Mouse (Mus musculus) intestine, embryonic 16.5 days (tissue): ENCODE data around the gene Nvl. TPM values are rescaled to one million over a fixed set of nuclear protein-coding genes. Genes with fewer than 3 reads are reported as not detected.

Source experiments
- ATAC-seq: fragments of 200-750 bp; cut with Nextera tagmentation; 2 replicates; pipeline ENCODE4 v1.8.0; 2017; ENCODE audit warnings: moderate TSS enrichment, moderate library complexity
- H3K27ac ChIP-seq: fragments of 300-500 bp; sonication (generic); 2 replicates; pipeline ENCODE4 v1.5.1; 2014; ENCODE audit warnings: mild to moderate bottlenecking, low read length
- H3K27me3 ChIP-seq: fragments of 300-500 bp; sonication (generic); replicated peaks from 2 replicates; pipeline ENCODE4 v1.6.1; 2014; ENCODE audit warnings: low read length, control low read depth, mixed read lengths; ENCODE audit not compliant: control insufficient read depth, insufficient read depth
- H3K36me3 ChIP-seq: fragments of 300-500 bp; sonication (generic); 2 replicates; pipeline ENCODE4 v1.6.1; 2014; ENCODE audit warnings: low read length, control low read depth; ENCODE audit not compliant: control insufficient read depth, insufficient read depth
- H3K4me1 ChIP-seq: fragments of 300-500 bp; sonication (generic); 2 replicates; pipeline ENCODE4 v1.6.1; 2014; ENCODE audit warnings: low read length, control low read depth, mixed read lengths; ENCODE audit not compliant: control insufficient read depth, insufficient read depth
- H3K4me2 ChIP-seq: fragments of 300-500 bp; sonication (generic); 2 replicates; pipeline ENCODE4 v1.6.1; 2014; ENCODE audit warnings: low read depth, low read length, control low read depth
- H3K4me3 ChIP-seq: fragments of 300-500 bp; sonication (generic); 2 replicates; pipeline ENCODE4 v1.5.1; 2014; ENCODE audit warnings: mild to moderate bottlenecking, low read length
- H3K9ac ChIP-seq: fragments of 300-500 bp; sonication (generic); 2 replicates; pipeline ENCODE4 v1.6.1; 2014; ENCODE audit warnings: low read depth, low read length
- H3K9me3 ChIP-seq: fragments of 300-500 bp; sonication (generic); 2 replicates; pipeline ENCODE4 v1.6.1; 2016; ENCODE audit warnings: low read length, control low read depth; ENCODE audit not compliant: control insufficient read depth
- WGBS: fragments of 180-500 bp; shearing (Covaris S2); extraction: QIAGEN DNeasy Blood & Tissue Kit; methylation state at CpG from one replicate; pipeline ENCODE4 v1.1.7; 2014; 5-methylcytosine and 5-hydroxymethylcytosine counted together
- polyA plus RNA-seq: library from polyadenylated mRNA; unstranded; fragments of >200 nt; fragmentation: Nextera tagmentation; extraction: Ambion mirVana; gene quantifications from 2 replicates; pipeline ENCODE4 v1.2.1, GENCODE M21; 2015

The Nvl gene
- polyA plus RNA-seq, 1 experiment from 2014 or later = 18.9 TPM

DNA sequence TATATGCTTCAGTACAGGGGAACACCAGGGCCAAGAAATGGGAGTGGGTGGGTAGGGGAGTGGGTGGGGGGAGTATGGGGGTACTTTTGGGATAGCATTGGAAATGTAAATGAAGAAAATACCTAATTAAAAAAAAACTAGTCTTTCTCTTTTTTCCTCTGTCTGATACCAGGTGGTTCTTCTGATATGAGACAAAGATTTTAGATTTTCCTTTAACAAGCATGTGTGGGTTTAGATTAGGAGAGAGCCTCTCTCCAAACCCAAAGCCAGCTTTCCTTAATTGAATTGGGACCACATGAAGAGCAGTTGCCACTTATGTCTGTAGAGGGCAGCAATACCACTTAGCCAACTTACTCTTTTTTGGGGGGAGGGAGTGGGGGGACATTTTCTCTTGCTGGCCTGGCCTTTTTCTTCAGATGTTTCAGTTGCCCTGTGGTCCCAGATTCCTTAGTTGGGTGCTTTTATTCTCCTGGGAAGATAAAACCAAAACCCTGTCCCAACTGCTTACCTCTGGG lies 94.6 kb downstream of the Nvl start:
- H3K9ac ChIP-seq = no peak overlapping the region
- no peak overlapping the region for H3K4me3 ChIP-seq
- no peak overlapping the region for H3K4me2 ChIP-seq
- H3K4me1 ChIP-seq = no peaks in the 10 kb centered on the region
- ATAC-seq = no peak
- no peaks in the 10 kb centered on the region for H3K9me3 ChIP-seq
- H3K27ac ChIP-seq = no peak overlapping the region
- no peaks in the 10 kb centered on the region for H3K27me3 ChIP-seq
- no peaks in the 10 kb centered on the region for H3K36me3 ChIP-seq

DNA sequence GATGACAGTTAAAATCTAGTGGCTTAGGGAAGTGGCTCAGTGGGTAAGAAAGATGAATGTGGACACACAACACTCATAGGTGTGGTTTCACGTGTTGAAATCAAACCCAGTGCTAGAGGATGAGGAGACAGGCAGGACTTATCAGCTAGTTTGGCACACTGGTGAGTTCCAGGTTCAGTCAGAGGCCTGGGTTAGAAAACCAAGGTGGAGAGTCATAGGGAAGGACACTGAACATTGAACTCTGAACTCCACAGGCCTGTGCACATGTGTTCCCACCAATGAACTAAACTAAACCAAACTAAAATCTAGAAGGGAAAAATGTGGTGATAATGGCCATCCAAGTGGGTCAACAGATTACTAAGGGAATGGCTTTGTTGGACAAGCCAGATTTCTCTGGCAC lies 96.5 kb downstream of the Nvl start:
- WGBS = 52% methylated on average over 1 of the region's 1 CpGs
- Histone ChIP-seq H3K4me3 (no peak overlapping the region), H3K27me3 (no peaks in the 10 kb centered on the region), H3K4me1 (no peaks in the 10 kb centered on the region), H3K9ac (no peak overlapping the region), H3K36me3 (no peaks in the 10 kb centered on the region), H3K27ac (no peak overlapping the region), H3K9me3 (no peaks in the 10 kb centered on the region), H3K4me2 (no peak overlapping the region)
- ATAC-seq = no peak

DNA sequence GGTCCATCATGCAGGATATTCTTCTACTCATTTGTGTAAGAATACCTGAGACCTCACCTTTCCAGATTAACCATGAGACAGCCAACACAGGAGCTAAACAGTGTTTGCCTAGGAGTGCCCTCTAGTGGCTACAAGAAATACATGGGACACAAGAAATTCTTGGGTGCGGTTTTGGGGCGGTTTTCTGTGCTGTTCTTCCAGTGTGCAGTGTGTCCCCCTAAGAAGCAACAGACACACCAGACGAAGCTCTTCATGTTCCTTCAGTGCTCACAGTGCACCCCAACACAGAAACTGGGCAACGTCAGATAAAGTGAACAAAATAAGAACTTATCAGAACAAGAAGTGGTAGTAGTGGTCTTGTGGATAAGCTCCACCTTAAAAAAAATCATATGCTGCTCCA lies 104.4 kb downstream of the Nvl start:
- Histone ChIP-seq H3K9me3 (no peaks in the 10 kb centered on the region), H3K36me3 (no peaks in the 10 kb centered on the region), H3K4me3 (no peak overlapping the region), H3K27ac (no peak overlapping the region), H3K27me3 (no peaks in the 10 kb centered on the region), H3K9ac (no peak overlapping the region), H3K4me1 (no peaks in the 10 kb centered on the region), H3K4me2 (no peak overlapping the region)
- no peak for ATAC-seq
- WGBS = 16% methylated on average over 4 of the region's 4 CpGs

DNA sequence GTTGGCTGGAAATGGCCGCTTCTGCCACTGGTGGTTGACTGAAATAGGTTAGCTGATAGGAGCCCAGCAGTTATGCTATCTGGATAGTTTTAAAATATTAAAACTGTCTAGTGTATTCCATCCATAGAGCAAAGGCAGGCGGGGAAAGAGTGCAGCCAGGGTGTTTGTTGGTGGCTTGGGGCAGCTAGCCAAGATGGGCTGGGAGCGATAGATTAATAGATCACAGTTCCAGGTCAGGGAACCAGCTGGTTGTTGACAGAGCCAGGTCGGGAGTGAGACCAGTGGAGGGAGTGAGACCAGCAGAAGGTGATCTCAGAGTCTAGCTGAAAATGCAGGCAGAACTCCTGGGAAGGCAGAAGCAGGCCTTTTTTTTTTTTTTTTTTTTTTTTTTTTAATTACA lies 106.4 kb downstream of the Nvl start:
- Histone ChIP-seq H3K4me3 (no peak overlapping the region), H3K4me2 (no peak overlapping the region), H3K27me3 (no peaks in the 10 kb centered on the region), H3K27ac (no peak overlapping the region), H3K36me3 (no peaks in the 10 kb centered on the region), H3K9ac (no peak overlapping the region), H3K9me3 (no peaks in the 10 kb centered on the region), H3K4me1 (no peaks in the 10 kb centered on the region)
- ATAC-seq = no peak
- WGBS = 66% methylated on average over 4 of the region's 4 CpGs

Other genes starting within 250 kb of the Nvl start
- gene Pycr2, start 239.9 kb downstream of the Nvl start, polyA plus RNA-seq = 63.8 and 73.2 TPM in 2 replicates
- 1.8 and 2.0 TPM in 2 replicates for gene Lefty1, start 209.2 kb downstream of the Nvl start, polyA plus RNA-seq
- gene Tmem63a, start 201.9 kb downstream of the Nvl start, polyA plus RNA-seq = 14.9 and 16.2 TPM in 2 replicates
- gene Ephx1, start 123.3 kb downstream of the Nvl start, polyA plus RNA-seq = 3.3 and 4.4 TPM in 2 replicates
- gene 9130409I23Rik, start 93.0 kb downstream of the Nvl start, polyA plus RNA-seq = not detected in 2 replicates
- 136 and 142 TPM in 2 replicates for gene Cnih4, start 489 bp upstream of the Nvl start, polyA plus RNA-seq
- gene Wdr26, start 67.8 kb upstream of the Nvl start, polyA plus RNA-seq = 22.4 and 25.5 TPM in 2 replicates
- 0.13 and 0.21 TPM in 2 replicates for gene Cnih3, start 208.4 kb upstream of the Nvl start, polyA plus RNA-seq